Mouse (Mus musculus): ENCODE measurements around the gene Serpinb2.
A peak's percentile ranks its signal among the peaks of the same experiment; 100 is the strongest.

Gene Serpinb2

DNA sequence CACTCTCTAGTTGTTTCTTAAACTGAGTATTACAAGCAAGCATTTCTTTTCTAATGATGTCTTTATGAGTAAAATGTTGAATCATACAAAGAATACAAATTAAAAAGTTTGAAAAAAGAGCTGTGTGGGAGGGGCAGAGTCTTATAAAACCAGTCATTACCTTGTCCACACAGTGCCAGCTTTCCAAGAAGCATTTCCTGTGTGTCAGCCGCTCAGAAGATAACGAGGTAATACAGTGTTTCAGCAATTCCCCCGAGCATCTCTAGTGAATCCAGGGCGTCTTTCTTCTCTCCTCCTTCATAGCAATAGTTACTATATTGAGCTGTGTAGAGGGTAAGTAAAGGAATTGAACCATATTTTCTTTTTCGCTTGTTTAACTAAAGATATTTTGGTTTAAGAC lies at the start of gene Serpinb2:
TSS of gene Serpinb2 (plus strand) at position 172 of the 400 bp plus-strand sequence.
- DNase-seq = no peak

DNA sequence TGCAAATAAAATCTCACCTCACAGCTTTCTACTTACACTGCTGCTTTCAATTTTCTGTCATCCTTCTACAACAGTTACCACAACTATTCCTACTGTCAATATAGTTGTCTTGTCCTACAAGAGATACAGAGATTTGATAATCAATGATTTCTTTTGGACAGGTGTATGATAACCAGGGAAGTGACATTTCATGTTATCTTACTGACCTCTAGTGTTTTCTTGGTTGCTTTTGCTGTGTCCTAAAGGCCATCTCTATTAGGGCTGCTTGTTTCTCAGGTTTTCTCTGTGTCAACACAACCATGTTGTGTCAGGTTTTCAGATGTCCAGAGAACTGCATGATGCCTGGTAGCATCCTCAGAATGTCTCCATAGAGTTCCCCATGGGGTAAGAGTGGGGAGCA lies 31.3 kb upstream of the Serpinb2 start:
- no peak for DNase-seq

DNA sequence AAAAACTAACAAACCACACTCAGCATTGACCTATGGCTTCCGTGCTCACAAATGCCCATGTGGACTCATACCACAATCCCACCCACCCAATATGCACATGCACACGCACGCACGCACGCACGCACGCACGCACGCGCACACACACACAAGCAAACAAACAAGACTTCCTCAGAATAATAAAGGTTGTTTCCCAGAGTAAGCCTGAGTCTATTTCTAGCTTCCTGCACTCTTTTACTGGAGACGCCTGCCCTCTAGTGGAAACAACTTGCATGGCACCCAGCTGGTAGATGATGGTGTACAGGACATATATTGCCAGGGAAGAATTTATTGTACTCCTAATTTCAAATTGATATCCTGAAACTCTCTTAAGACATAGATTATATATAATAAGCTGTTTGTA lies 29.8 kb upstream of the Serpinb2 start:
- peak; percentile 70 to 75 for DNase-seq

DNA sequence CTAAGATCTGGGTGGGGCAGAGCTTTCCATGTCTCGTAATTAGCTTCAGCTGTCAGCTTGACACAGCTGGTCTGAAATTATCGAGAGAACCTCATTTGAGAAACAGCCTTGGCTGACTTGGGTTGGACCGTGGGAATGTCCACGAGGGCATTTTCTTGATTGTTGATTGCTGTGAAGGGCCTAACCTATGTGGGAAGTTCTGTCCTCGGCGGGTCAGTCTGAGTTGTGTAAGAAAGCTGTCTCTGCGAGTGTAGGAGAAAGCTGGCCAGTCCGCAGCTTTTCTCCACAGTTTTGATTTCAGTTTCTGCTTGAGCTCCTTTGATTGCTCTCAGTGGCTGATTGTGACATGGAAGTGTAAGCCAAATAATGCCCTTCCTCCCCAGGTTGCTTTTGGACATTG lies 21.6 kb upstream of the Serpinb2 start:
- DNase-seq = no peak

DNA sequence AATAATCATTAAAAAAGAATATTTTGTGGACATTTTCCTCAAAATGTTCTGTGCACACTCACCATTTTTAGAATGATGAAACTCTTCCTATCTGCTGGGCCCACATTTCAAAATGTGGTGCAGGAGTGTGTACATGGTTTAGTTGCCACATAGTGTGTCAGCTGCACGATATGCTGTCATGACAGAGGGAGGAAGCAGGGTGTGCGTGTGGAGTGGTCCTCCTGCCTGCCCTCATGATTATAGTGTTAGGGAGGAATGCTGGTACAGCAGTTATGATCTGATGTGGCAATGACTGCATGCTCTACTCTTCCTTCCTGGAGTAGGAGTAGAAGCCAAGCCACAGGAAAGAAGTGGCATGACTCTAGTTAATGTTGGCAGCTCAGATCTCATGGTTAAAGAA lies 14.4 kb upstream of the Serpinb2 start:
- DNase-seq = no peak

DNA sequence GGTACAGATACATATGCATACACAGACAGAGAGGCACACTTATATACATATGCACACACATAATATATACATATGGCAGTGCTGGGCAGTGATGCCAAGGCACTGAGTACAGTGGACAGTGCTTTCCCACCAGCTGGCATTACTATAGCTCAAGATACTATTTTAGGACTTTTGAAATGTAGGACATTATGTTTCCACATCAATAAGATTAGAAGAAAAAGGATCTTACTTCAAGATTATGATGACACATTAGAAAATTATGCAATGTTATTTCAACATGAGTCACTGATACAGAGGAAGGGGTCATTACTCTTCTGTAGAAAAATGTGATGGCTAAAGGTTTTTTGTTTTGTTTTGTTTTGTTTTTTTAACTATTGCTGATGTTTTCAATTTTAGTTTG lies 9.2 kb upstream of the Serpinb2 start:
- DNase-seq = no peak

DNA sequence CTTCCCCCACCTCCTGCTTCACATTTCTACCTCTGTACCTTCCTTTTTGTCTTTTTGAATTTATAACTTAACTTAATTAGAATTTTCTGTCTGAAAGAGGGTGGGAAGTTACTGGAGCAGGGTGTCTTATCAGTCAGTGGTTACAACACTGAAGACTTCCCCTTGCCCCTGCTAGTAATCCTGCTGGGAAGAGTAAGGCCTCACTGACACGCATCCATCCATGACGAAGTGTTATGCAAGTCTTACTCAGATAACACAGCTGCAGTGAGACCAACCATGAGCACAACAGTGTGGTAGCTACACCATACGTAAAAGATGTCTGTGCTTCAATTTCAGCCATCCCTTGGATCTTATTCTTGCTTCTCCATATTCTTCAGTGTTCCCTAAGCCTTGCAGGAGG lies 7.9 kb upstream of the Serpinb2 start:
- no peak for DNase-seq

DNA sequence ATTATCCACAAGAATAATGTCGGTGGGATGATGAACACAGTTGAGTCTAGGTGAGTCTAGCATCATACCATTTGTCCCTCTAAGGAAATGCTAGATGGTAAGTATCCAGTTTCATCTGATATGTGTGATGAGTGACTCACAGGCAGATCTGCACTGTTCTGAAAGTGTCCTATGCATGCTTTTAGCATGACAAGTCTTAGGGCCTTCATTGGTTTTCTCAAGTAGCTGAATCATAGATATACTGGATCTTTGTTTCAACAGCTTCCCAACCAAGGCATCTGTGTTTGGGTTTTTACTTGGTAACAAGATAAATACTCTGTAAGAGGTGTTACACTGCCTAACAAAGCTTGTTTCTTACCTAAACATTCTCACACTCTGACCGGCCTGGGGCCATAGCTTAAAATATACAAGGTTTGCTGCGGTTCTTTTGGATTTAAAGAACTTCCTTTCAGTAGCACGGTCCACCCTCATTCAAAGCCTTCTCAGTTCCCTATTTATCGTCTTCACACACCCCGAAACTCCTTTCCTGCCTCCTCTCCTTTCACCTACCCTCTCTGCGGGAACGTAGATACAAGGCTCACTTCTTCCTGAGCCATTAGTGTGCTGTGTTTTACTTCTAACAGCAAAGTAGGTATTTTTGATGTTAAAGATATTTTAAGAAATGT lies 5.2 kb upstream of the Serpinb2 start:
- no peak for DNase-seq

DNA sequence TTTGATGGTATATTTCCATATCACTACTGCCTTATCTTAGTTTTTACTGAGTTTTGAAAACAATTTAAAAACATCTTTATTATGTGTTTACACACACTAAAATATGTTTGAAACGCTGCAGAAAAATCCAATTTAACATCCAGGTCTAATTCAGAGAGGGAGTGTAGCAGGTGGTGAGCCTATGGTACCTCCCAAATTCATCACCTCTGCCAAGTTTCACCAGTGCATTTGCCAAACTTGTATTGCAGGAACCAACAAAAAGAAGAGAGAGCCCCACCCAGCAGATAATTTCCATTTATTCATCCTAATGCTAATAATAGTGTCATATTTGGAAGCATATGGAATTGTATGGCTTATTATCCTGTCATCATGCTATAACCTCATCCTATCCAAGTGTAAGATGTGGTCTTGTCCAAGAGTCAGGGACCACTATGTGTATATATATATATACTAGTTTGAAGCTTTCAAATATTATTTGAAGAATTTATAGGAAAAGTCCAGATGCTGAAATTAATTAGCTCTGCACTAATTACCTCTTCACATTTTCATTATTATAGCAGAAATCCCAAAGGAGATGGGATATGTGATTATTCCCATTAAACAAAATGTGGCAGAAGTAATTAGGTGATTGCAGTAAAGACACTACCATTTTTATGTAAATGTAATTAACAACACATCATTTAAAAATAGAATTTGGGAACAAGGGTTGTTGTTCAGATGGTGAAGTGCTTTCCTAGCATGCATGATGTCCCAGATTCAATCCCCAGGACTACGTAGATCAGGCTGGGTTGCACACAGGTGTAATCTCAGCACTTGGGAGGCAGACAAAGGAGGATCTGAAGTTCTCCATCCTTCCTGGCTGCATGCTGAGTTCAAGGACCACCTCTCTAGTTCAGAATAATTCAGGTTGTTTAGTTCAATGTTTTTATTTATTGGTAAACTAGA lies 1.2 kb downstream of the Serpinb2 start:
- DNase-seq = peak; percentile 10 to 26

DNA sequence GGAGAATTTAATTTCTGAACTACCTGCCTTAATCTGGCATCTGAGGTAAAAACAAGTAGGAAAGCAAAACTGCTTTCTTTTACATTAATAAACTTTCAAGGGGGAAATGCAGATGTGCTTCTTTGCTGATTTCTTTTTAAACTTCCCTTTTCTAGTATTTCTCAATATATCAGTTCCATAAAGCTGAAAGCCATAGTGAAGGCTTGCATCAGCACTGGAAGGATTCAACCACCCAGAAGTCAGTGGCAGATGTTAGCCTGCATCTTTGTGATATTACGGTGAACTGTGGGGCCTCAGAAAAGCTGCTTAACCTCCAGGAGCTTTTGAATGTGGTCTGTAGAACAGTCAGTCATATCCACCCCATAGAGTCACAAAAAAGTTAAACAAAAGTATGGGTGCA lies 2.3 kb downstream of the Serpinb2 start:
- DNase-seq = no peak

DNA sequence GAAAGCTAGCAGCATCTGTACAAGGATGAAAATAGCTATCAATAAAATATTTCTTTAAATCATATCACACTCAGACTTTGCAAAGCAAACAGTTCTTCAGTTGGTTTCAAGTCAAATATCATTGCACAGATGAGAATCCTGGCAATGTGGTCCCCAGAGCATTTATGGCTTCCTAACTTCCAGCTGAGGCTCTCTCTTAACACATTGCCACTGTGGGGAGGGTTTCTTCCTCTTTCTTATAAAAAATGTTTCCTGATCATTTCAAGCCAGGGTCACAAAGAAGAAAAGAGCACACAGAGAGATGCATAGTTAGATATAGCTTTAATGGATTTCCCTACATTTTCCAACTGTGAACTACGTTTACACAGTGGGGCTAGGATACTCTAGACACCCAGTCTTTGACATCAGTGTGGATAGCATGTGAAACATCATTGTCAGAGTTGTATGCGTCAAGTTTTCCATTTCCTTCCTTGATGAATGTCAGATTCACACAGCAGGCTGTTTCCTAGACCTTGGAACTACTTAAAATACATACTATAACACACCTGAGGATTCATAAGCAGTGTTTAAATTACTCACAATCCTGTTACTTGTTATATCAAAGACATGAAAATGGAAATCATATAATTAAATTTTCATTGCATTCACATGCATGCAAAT lies 4.7 kb downstream of the Serpinb2 start:
- DNase-seq = no peak

DNA sequence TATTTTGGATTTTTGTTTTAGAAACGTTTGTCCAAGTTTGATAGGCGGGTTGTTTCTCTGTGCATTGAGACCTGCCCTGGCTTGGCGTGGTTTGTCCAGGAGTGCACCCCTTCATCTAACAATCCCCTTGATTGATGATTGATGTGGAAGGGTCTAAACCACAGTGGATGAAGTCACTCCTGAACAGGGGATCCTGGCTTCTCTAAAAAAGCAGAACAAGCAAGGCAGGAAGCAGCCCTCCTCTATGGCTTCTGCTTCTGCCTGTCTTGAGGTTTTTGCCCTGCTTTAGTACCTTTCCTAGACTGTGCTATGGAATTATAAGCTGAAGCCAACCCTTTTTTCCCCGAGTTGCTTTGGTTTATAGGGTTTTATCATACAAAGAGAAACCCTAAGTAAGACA lies 14.4 kb downstream of the Serpinb2 start:
- no peak for DNase-seq

DNA sequence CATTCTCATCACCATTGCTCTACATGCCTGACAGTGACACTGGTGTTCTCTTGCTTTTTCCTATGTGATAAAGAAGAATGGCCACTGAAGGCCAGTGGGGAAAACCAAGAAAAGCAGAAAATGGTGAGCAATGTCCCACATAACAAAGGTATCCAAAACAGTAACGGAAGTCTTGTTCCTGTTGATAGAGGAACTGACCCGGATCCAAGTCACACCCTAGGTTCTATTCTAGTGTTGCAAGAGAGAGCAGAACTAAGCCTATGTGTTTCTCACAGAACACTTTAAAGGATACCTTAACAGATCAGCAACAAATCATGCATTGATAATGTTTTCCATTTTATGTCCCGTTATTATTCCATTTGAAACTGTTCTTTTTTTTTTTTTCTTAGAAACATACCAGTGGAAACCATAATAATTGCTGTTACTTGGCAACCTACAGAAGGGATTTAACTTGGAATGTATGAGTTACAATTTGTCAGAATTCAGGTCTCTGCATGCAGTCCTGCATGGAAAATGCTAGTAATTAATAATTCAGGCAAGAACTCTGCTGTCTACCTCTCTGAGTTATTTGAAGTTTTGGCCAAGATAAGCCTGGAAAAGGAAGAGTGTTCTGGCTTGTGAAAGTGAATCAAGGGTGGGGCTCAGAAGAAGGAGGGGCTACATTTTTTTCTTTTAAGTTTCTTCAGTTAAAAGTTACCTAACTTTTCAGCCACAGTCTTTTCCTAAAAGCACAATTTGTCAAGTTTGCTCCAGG lies 17.3 kb downstream of the Serpinb2 start:
- DNase-seq = no peak

DNA sequence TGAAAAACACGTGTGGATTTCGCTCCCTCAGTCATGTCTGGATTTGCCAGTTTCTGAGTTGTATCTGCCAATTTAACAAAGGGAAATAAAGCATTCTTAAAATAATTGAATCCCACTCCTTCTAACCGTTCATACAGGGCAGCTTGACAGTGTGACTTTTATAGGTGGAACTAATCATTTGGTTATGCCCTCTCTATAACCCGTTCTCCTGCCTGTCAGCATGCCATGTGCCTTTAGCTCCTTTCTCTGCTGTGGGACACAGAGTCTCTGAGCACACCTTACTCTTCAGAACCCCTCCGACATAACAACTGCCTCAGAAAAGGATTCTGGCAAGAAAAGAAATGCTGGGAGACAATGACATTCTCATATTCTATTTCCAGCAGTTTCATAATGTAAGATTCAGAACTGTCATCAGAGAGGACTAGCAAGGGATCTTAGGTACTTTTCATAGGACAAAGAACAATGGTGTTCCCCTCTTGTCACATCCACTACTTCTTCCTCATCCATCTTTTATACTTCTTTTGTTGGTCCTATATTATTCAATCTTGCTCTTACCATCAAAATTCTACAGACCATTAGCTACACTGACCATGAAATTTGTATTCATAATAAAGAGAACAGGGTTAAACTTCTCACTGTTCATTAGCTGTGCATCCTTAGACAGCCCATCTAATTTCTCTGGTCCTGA lies 18.3 kb downstream of the Serpinb2 start:
- no peak for DNase-seq

DNA sequence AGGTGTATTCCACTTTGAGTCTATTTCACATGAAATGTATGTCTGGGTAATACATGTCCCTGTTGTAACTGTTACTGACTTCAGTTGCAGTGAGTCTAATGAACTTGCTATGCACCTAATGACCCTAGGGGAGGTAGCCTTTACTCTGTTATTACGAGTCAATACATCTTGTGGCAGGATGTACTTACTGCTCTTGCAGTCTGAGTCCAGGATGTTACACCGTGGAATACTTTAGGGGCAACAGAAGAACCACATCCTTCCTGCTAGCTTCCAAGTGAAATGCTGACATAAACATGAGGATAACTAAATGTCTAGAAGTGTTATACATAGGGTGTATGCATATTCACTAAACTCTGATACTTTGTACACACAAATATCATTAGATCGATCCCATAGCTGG lies 22.5 kb downstream of the Serpinb2 start:
- no peak for DNase-seq

DNA sequence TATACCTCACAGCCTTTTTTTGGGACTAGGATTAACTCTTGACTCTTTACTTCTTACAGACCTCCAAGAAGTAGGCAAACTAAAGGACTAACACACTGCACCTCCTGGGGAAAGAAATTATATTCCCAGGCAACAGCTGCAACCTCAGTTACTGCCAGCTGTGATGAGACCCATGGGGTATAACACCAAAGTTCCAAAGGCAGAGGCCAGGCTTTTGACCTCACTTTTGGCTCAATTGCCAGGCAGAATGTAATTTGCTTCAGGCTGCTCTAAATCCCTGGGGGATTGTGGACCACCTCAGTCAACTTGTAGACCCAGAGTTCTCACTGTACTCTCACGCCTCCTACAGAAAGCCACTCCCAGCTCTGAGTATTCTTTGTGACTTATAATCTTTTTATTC lies 26.2 kb downstream of the Serpinb2 start:
- no peak for DNase-seq

DNA sequence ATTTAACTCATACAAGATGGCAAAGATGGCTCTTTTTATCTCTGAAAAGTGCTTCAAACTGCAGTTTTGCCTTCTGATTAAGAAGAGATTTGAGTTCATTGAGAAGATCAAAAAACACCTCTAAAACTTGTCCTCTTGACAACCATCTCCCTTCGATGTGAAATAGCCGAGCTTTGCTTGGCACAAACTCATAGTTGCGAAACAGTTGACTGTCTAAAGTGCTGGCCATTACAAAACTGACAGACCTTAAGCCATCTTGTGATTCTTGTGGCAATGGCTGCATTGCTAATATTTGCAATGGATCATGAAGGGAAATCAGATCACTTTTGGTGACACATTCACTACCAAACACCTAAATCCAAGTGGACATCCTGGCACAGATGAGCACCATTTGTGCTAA lies 48.3 kb downstream of the Serpinb2 start:
- no peak for DNase-seq

DNA sequence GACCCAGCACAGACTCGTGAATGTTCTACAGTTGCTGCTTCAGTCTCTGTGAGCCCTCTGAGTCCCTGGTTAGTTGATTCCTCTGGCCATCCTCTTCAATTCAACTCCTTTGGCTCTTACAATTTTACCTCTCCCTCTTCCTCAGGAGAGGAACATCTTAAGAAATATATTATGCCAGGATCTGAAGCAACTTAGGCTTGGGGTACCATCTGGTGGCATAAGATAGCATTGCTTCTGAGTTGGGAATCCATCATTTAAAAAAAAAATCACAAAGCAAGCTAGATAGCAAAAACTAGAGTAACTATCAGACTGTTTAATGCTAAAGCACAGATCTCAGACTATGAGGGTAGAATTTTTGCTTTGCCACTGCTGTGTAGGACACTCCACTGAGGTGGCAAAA lies 50.9 kb downstream of the Serpinb2 start:
- no peak for DNase-seq

DNA sequence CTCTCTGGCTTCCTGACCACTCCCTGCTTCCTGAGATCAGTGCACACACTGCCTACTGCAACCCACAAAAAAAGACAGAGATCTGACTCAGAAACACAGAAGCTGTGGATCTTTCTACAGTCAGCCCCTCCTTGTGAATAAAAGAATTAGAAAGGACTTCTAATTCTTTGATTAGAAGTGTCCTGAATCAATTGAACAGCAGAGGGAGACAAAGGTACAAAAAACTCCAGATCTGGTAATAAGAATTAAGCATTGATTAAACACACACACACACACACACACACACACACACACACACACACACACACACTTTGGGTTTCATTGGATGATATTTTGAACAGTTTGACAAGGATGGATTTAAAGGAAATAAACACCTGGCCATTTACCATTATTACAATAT lies 54.4 kb downstream of the Serpinb2 start:
- DNase-seq = no peak

DNA sequence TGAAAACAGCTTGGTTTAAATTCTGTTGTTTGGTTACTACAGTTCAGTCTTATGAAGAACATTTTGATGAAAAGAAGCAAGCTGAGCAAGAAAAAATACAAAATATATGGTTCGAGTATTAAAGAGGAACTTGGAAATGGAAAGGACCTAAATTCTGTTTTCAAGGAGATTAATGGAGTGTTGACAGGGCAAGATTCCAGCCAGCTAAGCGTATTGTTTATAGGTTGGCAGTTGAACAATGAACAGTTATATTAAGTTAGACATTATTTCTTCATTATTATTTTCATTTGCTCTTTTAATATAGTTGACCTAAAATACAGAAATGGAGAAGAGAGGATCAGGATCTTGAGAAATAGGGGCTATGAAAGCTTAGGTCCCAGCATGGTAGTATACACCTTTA lies 64.9 kb downstream of the Serpinb2 start:
- DNase-seq = no peak

DNA sequence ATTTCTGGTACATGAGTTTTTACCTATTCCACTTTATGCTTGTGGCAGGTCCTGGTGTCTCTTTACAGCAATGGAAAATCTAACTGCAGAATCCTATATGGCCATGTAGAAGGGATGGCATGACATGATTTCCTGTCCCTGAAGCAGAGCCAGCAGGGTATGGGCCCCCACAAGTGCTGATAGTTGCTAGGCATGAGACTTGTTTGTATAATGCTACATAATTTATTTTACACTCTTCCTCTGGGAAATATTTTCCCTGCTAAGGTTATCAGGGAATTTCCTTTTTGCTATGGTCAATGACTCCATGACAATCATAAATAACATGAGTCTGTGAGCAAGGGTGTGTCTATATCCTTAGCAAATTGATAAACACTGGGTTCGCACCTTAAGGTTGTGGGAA lies 66.3 kb downstream of the Serpinb2 start:
- DNase-seq = no peak

DNA sequence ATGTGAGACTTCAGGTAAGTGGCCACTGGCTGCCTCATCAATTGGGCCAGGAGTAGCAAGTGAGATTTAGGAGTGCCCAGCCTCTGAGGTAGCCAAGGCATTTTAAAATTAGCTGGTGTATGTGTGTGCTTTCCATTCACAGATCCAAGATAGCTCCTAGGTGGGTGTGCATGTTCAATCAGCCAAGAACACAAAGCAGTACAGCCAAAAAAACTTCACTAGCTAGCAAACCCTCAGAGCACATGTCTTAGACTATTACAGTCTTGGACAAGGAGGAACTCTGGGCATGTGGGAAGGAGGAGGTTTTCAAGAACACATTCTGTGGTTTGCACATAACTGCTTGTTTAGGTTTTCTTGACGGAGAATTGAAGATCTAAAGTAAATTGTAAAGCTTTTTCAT lies 70.0 kb downstream of the Serpinb2 start:
- no peak for DNase-seq

DNA sequence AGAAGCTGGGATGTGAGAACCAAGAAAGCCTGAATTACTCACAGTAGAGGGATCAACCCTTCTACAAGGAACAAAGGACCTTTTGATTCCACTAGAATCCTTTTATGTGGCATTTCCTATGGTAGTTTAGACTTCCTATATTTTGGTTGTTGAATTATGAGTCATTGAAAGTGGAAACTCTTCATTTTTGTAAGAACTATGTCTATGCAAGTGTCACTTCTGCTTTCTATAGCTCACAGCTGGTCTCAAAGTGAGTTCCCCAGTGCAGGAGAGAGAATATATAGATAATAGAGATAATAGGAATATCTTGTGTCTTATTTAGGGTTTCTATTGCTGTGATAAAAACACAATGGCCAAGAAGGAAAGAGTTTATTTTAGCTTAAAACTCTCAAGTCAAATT lies 71.7 kb downstream of the Serpinb2 start:
- no peak for DNase-seq
